Mouse (Mus musculus) forebrain, embryonic 11.5 days (tissue): Measurements from ENCODE around the gene Mbtps1. TPM values are rescaled to one million over a fixed set of nuclear protein-coding genes. Genes with fewer than 3 reads are reported as not detected.

ENCODE experiments used
- ATAC-seq: fragments of 200-750 bp; cut with Nextera tagmentation; replicated peaks from 2 replicates; pipeline ENCODE4 v1.8.0; 2017; ENCODE audit warnings: moderate TSS enrichment; ENCODE audit not compliant: low FRiP score
- DNase-seq: peaks from one replicate; pipeline ENCODE4 v3.0.0-alpha.2; 2017; ENCODE audit warnings: low spot score
- H3K27ac ChIP-seq: fragments of 300-500 bp; sonication (generic); 2 replicates; pipeline ENCODE4 v1.5.1; 2014; ENCODE audit warnings: low read depth, low read length
- H3K27me3 ChIP-seq: fragments of 300-500 bp; sonication (generic); 2 replicates; pipeline ENCODE4 v1.6.1; 2014; ENCODE audit warnings: mild to moderate bottlenecking, low read length, mixed read lengths; ENCODE audit not compliant: control insufficient read depth, insufficient read depth
- H3K36me3 ChIP-seq: fragments of 300-500 bp; sonication (generic); 2 replicates; pipeline ENCODE4 v1.6.1; 2014; ENCODE audit warnings: mild to moderate bottlenecking, low read length, moderate library complexity, mixed read lengths; ENCODE audit not compliant: control insufficient read depth, insufficient read depth
- H3K4me1 ChIP-seq: fragments of 300-500 bp; sonication (generic); replicated peaks from 2 replicates; pipeline ENCODE4 v1.6.1; 2014; ENCODE audit warnings: low read length, mixed read lengths; ENCODE audit not compliant: control insufficient read depth, insufficient read depth
- H3K4me2 ChIP-seq: fragments of 300-500 bp; sonication (generic); 2 replicates; pipeline ENCODE4 v1.6.1; 2014; ENCODE audit warnings: low read depth, mild to moderate bottlenecking, low read length, moderate library complexity, mixed read lengths; ENCODE audit not compliant: severe bottlenecking
- H3K4me3 ChIP-seq: fragments of 300-500 bp; sonication (generic); 2 replicates; pipeline ENCODE4 v1.5.1; 2014; ENCODE audit warnings: low read depth, low read length
- H3K9ac ChIP-seq: fragments of 300-500 bp; sonication (generic); 2 replicates; pipeline ENCODE4 v1.6.1; 2014; ENCODE audit warnings: low read length
- H3K9me3 ChIP-seq: fragments of 300-500 bp; sonication (generic); 2 replicates; pipeline ENCODE4 v1.6.1; 2016; ENCODE audit warnings: low read length, mixed read lengths; ENCODE audit not compliant: control insufficient read depth
- WGBS: fragments of 180-500 bp; shearing (Covaris S2); extraction: QIAGEN DNeasy Blood & Tissue Kit; methylation state at CpG from one replicate; pipeline ENCODE4 v1.1.7; 2014; 5-methylcytosine and 5-hydroxymethylcytosine counted together
- polyA plus RNA-seq: library from polyadenylated mRNA; unstranded; fragments of >200 nt; fragmentation: Nextera tagmentation; extraction: Ambion mirVana; gene quantifications from 2 replicates; pipeline ENCODE4 v1.2.1, GENCODE M21; 2014

The Mbtps1 gene
- polyA plus RNA-seq, 1 experiment from 2014 or later = 98.0 TPM

DNA sequence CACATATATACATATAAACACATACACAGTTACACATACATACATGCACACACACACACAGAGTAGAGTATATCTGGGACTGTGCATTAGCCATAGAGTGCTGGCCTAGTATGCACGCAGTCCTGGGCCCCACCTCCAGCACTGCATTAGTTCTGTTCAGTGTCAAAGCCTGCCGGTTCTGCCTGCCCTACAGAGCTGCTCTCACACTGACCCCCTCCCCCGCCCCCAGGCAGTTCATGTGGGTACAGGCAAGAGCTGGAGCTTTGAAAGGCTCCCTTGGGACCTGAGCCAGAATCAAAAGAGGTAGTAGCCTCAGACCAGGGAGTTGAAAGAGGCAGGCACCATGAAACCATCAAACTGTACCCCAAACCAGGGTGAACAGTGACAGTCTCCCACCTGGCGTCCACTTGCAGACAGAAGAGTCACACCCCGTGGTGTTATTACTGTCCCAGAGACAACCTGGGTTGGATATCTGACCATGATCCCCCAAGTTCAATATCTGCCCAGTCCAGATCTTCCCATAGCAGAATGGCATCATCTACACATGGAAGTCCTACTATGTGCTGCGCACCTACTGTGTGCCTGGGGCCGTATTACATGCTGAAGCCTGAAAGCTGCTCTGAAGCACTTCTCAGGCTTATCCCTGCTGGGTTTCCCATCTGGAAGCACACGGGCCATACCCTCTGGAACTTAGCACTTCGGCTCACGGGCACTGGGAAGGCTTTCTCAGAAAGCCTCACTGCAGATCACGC lies 74.2 kb downstream of the Mbtps1 start:
- Histone ChIP-seq H3K4me3 (no peak overlapping the region), H3K4me1 (no peaks in the 10 kb centered on the region), H3K27me3 (no peaks in the 10 kb centered on the region), H3K36me3 (no peaks in the 10 kb centered on the region), H3K27ac (no peak overlapping the region), H3K4me2 (no peak overlapping the region), H3K9me3 (no peaks in the 10 kb centered on the region), H3K9ac (no peak overlapping the region)
- no peak for DNase-seq
- 82% methylated on average over 11 of the region's 11 CpGs for WGBS
- ATAC-seq = no peak

DNA sequence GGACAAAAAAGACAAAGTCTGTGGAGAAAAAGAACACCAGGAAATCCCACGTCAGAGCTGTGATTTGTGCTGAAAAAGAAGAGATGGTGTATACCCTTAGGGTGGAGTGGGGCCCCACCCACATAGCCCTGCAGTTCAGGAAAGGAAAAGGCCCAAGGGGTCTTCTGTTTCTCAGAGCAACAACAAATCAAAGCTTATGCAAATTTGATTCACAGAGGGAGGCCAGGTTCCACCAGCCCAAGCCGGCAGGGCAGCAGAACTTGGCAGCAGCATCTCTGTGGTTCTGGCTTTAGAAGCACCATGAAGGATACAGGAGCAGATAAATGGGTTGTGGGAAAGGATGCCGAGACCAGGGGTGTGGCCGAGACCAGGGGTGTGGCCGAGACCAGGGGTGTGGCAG lies 79.9 kb downstream of the Mbtps1 start:
- ATAC-seq (no peak), DNase-seq (no peak)
- Histone ChIP-seq H3K4me1 (no peaks in the 10 kb centered on the region), H3K4me2 (no peak overlapping the region), H3K9me3 (no peaks in the 10 kb centered on the region), H3K4me3 (no peak overlapping the region), H3K9ac (no peak overlapping the region), H3K27ac (no peak overlapping the region), H3K27me3 (no peaks in the 10 kb centered on the region), H3K36me3 (no peaks in the 10 kb centered on the region)
- WGBS = 30% methylated on average over 5 of the region's 5 CpGs

DNA sequence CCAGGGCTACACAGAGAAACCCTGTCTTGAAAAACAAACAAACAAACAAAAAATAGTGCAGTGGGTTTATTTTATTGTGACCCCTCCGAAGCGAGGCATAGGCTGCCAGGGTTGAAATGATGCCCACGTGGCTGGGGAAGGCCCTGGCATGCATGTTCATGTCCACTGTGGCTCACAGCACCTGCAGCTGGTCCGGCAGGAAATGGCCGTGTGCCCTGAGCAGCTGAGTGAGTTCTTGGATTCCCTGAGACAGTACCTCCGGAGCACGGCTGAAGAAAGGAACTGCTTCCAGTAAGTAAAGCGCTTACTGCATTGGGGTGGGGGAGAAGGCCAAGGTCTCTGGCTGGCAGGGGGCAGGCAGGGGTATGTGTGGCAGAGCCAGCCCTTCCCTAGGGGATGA lies 90.4 kb downstream of the Mbtps1 start:
- WGBS = 89% methylated on average over 8 of the region's 8 CpGs
- H3K36me3 ChIP-seq = no peaks in the 10 kb centered on the region
- no peak overlapping the region for H3K4me2 ChIP-seq
- DNase-seq (no peak), ATAC-seq (no peak)
- H3K4me1 ChIP-seq = peaks cover 26% of the 10 kb centered on the region
- no peak overlapping the region for H3K9ac ChIP-seq
- H3K4me3 ChIP-seq = no peak overlapping the region
- H3K27me3 ChIP-seq = 0 out of 2 replicates have a peak, but pooled peaks cover 2% of the 10 kb centered on the region
- H3K9me3 ChIP-seq = no peaks in the 10 kb centered on the region
- no peak overlapping the region for H3K27ac ChIP-seq

DNA sequence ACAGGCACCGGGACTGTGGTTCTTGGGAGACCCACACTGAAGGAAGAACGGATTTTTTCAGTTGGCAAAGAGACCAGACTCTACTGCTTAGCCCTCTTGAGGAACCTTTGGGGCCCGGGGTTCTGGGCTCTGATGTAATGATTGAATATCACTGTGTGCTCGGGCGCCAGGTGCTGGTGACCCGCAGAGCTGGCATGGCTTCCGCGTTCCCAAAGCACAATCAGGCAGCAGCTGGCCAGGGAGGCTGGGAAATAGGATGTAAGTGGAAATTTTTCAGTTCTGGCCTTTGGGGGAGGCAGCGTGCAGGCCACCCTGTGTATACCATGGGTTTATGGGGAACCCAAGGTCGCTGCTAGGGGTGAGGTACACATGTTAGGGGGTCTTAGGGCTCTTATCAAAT lies 91.7 kb downstream of the Mbtps1 start:
- H3K4me3 ChIP-seq = no peak overlapping the region
- no peak overlapping the region for H3K9ac ChIP-seq
- ATAC-seq (no peak), DNase-seq (no peak)
- H3K27ac ChIP-seq = no peak overlapping the region
- H3K27me3 ChIP-seq = 0 out of 2 replicates have a peak, but pooled peaks cover 2% of the 10 kb centered on the region
- H3K4me2 ChIP-seq = no peak overlapping the region
- 81% methylated on average over 10 of the region's 10 CpGs for WGBS
- no peaks in the 10 kb centered on the region for H3K9me3 ChIP-seq
- peaks cover 26% of the 10 kb centered on the region for H3K4me1 ChIP-seq
- H3K36me3 ChIP-seq = no peaks in the 10 kb centered on the region

DNA sequence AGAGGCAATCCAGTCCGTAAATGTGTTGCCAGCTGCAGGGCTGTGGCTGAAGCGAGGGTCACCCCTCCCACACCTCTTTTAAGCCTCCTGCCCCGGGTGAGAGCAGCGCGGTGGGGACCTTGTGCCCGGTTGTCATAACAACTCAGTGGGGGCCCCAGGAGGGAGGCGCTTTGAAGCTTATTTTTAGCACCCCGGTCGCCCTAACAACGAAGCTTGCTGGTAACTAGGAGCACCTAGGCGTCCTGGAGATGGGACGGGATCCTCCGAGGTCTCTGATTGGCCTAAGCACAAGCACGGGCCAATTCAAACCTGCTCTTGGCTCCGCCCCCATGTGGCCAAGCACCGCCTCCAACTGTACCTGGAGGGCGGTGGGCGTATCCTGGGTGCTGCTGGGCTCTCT lies 92.4 kb downstream of the Mbtps1 start:
- Histone ChIP-seq H3K36me3 (no peaks in the 10 kb centered on the region), H3K4me2 (peak overlapping the region; percentile 40; the same call in 1 of the 2 replicates), H3K27me3 (0 out of 2 replicates have a peak, but pooled peaks cover 2% of the 10 kb centered on the region), H3K27ac (no peak overlapping the region), H3K9ac (no peak overlapping the region), H3K4me1 (peaks cover 26% of the 10 kb centered on the region), H3K9me3 (no peaks in the 10 kb centered on the region), H3K4me3 (no peak overlapping the region)
- 2% methylated on average over 18 of the region's 18 CpGs for WGBS
- DNase-seq (no peak), ATAC-seq (0 out of 2 replicates have a peak, but pooled peaks have one; percentile 30)

DNA sequence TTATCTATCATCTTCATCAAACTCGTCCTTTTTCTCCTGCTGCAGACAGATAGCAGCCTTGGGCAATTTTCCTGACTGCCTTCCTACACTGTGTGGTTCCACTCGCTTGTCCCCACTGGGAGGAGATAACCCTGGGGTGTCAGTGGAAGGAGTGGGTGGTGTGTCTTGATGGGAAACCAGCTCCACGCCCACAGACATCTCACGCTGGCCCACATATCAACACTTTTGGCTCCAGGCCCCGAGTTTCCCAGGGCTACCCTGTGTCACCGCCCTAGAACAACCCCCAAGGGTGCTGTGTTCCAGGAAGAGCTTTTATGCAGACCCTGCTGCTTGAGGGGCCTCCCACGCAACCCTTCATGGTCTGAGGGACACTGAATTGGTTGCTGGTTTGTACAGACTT lies 94.8 kb downstream of the Mbtps1 start:
- no peak overlapping the region for H3K27ac ChIP-seq
- peak; percentile 33; the same call in 1 of the 2 replicates for ATAC-seq

DNA sequence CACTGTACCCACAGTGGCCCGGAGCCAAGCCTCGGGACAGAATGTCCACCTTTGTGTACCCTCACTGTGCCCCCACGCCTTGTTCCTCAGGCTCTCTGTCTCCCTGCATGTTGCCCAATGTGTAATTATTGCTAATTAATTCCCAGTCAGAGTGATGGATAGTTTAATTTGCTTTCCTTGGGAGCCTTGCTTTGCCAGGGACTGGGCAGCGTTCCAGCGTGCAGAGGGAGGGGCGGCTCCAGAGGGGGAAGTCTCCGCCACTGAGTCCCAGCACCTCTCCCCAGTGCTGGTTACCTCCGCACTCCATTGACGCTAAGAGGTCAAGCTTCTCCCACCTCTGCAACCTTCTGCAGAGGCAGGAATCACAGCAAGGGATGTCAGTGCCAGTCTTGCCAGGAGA lies 97.2 kb downstream of the Mbtps1 start:
- no peak for DNase-seq
- H3K36me3 ChIP-seq = no peaks in the 10 kb centered on the region
- ATAC-seq = no peak

More for the DNA sequence above, 94.8 kb downstream of the Mbtps1 start:
- Histone ChIP-seq H3K4me2 (no peak overlapping the region), H3K4me3 (no peak overlapping the region), H3K9me3 (no peaks in the 10 kb centered on the region), H3K36me3 (no peaks in the 10 kb centered on the region), H3K4me1 (peaks cover 29% of the 10 kb centered on the region), H3K9ac (no peak overlapping the region), H3K27me3 (0 out of 2 replicates have a peak, but pooled peaks cover 2% of the 10 kb centered on the region)
- WGBS = 59% methylated on average over 7 of the region's 7 CpGs
- no peak for DNase-seq

DNA sequence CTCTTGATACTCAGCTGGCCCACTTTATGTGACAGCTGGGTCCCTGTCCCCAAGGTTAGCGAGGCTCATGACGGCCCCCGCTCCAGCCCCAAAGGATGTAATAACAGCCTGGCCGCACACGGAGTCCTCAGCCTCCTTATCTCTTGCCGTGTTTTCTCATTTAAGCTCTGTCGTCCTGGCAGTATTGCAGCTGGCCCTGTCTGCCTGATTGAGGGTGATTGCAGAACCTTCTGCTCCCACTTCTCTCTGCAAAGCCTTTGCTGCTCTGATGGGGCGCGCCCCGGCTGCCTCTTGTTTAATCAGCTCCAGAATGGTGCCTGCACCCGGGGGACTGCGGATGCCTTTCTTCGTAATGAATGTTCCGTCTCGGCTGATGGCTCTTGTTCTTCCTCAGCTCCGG lies 98.8 kb downstream of the Mbtps1 start:
- H3K4me2 ChIP-seq = no peak overlapping the region
- H3K9ac ChIP-seq = no peak overlapping the region
- peaks cover 14% of the 10 kb centered on the region; the same call in 1 of the 2 replicates for H3K4me1 ChIP-seq
- H3K36me3 ChIP-seq = no peaks in the 10 kb centered on the region
- H3K9me3 ChIP-seq = no peaks in the 10 kb centered on the region
- no peak for DNase-seq
- H3K27ac ChIP-seq = no peak overlapping the region
- ATAC-seq = no peak
- no peaks in the 10 kb centered on the region for H3K27me3 ChIP-seq
- no peak overlapping the region for H3K4me3 ChIP-seq
- 64% methylated on average over 16 of the region's 16 CpGs for WGBS

More for the DNA sequence above, 97.2 kb downstream of the Mbtps1 start:
- H3K27ac ChIP-seq = no peak overlapping the region
- no peak overlapping the region for H3K4me3 ChIP-seq
- H3K4me2 ChIP-seq = no peak overlapping the region
- no peak overlapping the region for H3K9ac ChIP-seq
- H3K4me1 ChIP-seq = peaks cover 27% of the 10 kb centered on the region
- 73% methylated on average over 9 of the region's 9 CpGs for WGBS
- no peaks in the 10 kb centered on the region for H3K9me3 ChIP-seq
- H3K27me3 ChIP-seq = 0 out of 2 replicates have a peak, but pooled peaks cover 2% of the 10 kb centered on the region
